ENCODE assay signal across 11 mouse cellular contexts in genomic region chr11:23514785-23515184, GRCm38 (mm10). TPM values are rescaled to one million over a fixed set of nuclear protein-coding genes. Genes with fewer than 3 reads are reported as not detected.
"Had no signal": no experiment of that assay in that cellular context is flagged by ENCODE, and none has a peak within 500 bp of the region (broad histone marks: within the 10 kb centered on the region; RNA-seq: fewer than 3 reads in every experiment).

No protein-coding gene starts in this region.

RNA-seq across cellular contexts. Expression of gene 1700093K21Rik, which starts 6.2 kb away (rescaled TPM):
- polyA plus RNA-seq: embryonic facial prominence, embryonic 11.5 days; embryonic facial prominence, embryonic 13.5 days; embryonic facial prominence, embryonic 14.5 days; erythroblast, embryonic 14.5 days; forebrain, embryonic 10.5 days; forebrain, embryonic 11.5 days; forebrain, embryonic 12.5 days; forebrain, embryonic 13.5 days; forebrain, embryonic 14.5 days; heart, adult 2 months; heart, embryonic 10.5 days had no signal
